Mouse (Mus musculus): ENCODE measurements around the gene Myo18b.

DNA sequence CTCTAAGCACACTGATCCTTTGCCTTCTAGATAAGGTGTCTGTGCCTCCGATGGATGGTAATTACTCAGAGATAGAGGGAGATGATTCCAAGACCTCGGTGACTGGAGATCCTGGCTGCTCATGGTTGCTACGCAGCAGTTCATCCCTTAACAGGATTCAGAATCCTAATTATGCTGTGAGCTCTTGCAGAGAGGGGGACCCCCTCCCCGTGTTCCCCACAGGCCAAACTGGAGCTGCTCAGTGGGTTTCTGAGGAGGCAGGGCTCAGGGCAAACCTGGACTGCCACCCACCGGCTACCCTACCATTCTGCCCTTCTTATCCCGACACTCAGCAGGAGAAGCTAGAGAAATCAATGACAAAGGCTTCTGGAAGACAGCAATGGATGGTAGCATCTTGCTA is 54.3 kb downstream of the Myo18b start:
- TF ChIP-seq CTCF (IDR thresholded peaks at IDR 0.05; ENCODE audit: borderline replicate concordance, insufficient read depth, low read depth, low read length) (no peak), POLR2A (IDR thresholded peaks at IDR 0.05; ENCODE audit: borderline replicate concordance, insufficient read depth, low read length) (no peak)
